Mouse (Mus musculus) forebrain, embryonic 16.5 days (tissue): ENCODE data around the gene Thoc6. TPM values are rescaled to one million over a fixed set of nuclear protein-coding genes. Genes with fewer than 3 reads are reported as not detected.

Experiments used
- ATAC-seq: fragments of 200-750 bp; cut with Nextera tagmentation; 2 replicates; pipeline ENCODE4 v1.8.0; 2017; ENCODE audit warnings: mild to moderate bottlenecking, moderate library complexity
- H3K27ac ChIP-seq: fragments of 300-500 bp; sonication (generic); 2 replicates; pipeline ENCODE4 v1.5.1; 2014; ENCODE audit warnings: low read length, control low read depth
- H3K27me3 ChIP-seq: fragments of 300-500 bp; sonication (generic); replicated peaks from 2 replicates; pipeline ENCODE4 v1.6.1; 2014; ENCODE audit warnings: low read length; ENCODE audit not compliant: control insufficient read depth, insufficient read depth
- H3K36me3 ChIP-seq: fragments of 300-500 bp; sonication (generic); 2 replicates; pipeline ENCODE4 v1.6.1; 2014; ENCODE audit not compliant: control insufficient read depth, insufficient read depth
- H3K4me1 ChIP-seq: fragments of 300-500 bp; sonication (generic); replicated peaks from 2 replicates; pipeline ENCODE4 v1.6.1; 2014; ENCODE audit warnings: low read length; ENCODE audit not compliant: control insufficient read depth, insufficient read depth
- H3K4me2 ChIP-seq: fragments of 300-500 bp; sonication (generic); 2 replicates; pipeline ENCODE4 v1.6.1; 2014; ENCODE audit warnings: mild to moderate bottlenecking, low read length, control low read depth
- H3K4me3 ChIP-seq: fragments of 300-500 bp; sonication (generic); replicated peaks from 2 replicates; pipeline ENCODE4 v1.5.1; 2014; ENCODE audit warnings: mild to moderate bottlenecking, low read length, control low read depth
- H3K9ac ChIP-seq: fragments of 300-500 bp; sonication (generic); replicated peaks from 2 replicates; pipeline ENCODE4 v1.6.1; 2014; ENCODE audit warnings: low read depth, low read length, control low read depth
- H3K9me3 ChIP-seq: fragments of 300-500 bp; sonication (generic); 2 replicates; pipeline ENCODE4 v1.6.1; 2016; ENCODE audit warnings: low read length; ENCODE audit not compliant: control insufficient read depth
- WGBS: fragments of 180-500 bp; shearing (Covaris S2); extraction: QIAGEN DNeasy Blood & Tissue Kit; methylation state at CpG from one replicate; pipeline ENCODE4 v1.1.7; 2014; 5-methylcytosine and 5-hydroxymethylcytosine counted together
- polyA plus RNA-seq: library from polyadenylated mRNA; unstranded; fragments of >200 nt; fragmentation: Nextera tagmentation; extraction: Ambion mirVana; gene quantifications from 2 replicates; pipeline ENCODE4 v1.2.1, GENCODE M21; 2015

Thoc6 gene
- polyA plus RNA-seq, 1 experiment from 2014 or later, result 40.1 TPM

DNA sequence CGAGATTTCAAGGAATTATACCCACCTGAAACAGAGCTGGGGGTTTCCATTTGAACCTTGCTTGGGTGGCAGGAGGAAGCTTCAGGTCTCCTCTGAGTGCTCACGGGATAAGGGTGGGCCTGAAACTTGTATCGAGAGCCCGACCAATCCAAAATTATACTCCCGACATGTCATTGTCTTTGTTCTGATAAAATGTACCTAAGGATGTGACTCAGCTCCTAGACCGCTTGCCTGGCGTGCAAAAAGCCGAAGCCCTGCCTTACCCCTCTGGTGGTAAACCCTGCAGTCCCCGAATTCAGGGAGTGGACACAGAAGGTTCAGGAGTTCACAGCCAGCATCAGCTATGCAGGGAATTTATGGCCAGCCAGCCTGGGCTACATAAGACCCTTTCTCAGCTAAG is 6.7 kb upstream of the Thoc6 start:
- H3K9ac ChIP-seq, result no peak overlapping the region
- no peaks in the 10 kb centered on the region for H3K9me3 ChIP-seq
- peaks cover 24% of the 10 kb centered on the region for H3K4me1 ChIP-seq
- H3K4me2 ChIP-seq, result no peak overlapping the region
- WGBS, result 82% methylated on average over 9 of the region's 9 CpGs
- peaks cover 44% of the 10 kb centered on the region for H3K27me3 ChIP-seq
- no peak overlapping the region for H3K4me3 ChIP-seq
- no peaks in the 10 kb centered on the region for H3K36me3 ChIP-seq
- no peak overlapping the region for H3K27ac ChIP-seq
- ATAC-seq, result no peak

DNA sequence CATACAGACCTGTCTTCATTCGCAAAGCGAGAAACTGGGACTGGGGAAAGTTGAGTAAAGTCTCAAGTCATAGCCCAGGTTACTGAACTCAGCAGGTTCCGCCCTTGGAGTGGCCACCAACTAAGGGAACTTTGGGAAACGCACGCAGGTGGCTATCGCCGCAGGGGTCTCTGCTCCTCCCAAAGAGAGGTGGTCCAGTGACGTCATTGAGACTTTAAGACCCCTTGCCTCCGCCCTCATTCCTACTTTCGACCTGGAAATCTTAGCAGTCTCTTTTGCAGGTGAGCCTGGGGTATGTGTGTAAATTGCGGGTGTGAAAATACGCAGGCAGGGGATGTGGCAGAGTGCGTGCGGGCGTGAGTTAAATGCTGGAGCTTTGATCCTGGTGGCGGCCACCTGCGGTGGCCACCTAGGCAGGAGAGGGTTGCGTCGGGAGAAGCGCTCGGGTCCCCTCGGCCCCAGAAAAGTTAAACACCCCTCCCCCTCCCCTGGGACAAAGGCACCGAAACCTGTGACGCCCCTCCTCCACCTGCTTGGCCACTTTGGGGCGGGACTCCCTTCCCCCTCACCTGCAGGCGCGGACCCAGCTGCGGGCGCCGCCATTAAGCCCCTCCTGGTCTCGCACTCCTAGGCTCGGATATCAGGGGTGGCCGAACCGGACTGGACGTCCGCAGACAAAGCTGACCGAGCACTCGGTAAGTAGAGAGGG is 5.6 kb upstream of the Thoc6 start, which contains the start of gene Cldn6:
Gene Cldn6 (plus strand): TSS at position 123 of the 709 bp plus-strand sequence.
- H3K4me3 ChIP-seq, result peak within 1 kb of the TSS; percentile 4; the same call in 1 of the 2 replicates
- no peaks in the 10 kb centered on the region for H3K9me3 ChIP-seq
- H3K27me3 ChIP-seq, result peaks cover 44% of the 10 kb centered on the region
- H3K36me3 ChIP-seq, result no peaks in the 10 kb centered on the region
- H3K4me2 ChIP-seq, result peak within 1 kb of the TSS; percentile 28; the same call in 1 of the 2 replicates
- no peak within 1 kb of the TSS for H3K27ac ChIP-seq
- no peak within 1 kb of the TSS for H3K9ac ChIP-seq
- 2% methylated on average over 38 of the region's 38 CpGs for WGBS
- H3K4me1 ChIP-seq, result peaks cover 30% of the 10 kb centered on the region
- ATAC-seq, result no peak

DNA sequence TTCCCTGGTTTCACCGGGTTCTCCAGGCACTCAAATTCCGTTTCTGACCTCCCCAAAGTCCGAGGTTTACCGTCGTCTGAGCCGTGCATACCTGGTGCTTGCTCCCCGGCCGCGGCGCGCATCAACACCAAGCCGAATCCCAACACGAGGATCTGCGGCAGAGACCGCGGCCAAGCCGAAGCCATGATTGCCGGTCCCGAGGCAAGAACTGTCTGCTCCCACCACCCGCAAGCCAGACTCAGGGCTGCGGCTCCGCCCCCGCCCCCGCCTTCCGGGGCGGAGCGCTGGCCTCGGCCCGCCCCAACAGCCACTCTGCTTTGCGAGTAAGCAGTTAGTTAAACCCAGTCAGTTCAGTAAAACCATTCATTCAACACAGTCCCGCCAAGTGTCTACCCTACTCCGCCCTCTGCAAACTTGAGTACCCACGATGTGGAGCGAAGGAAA is 3.6 kb upstream of the Thoc6 start, which contains the start of gene Tnfrsf12a:
Gene Tnfrsf12a (minus strand): TSS at position 233 of the 444 bp plus-strand sequence.
- Histone ChIP-seq H3K27me3 (peaks cover 41% of the 10 kb centered on the region), H3K9ac (peak within 1 kb of the TSS; percentile 59), H3K4me1 (peaks cover 34% of the 10 kb centered on the region), H3K9me3 (no peaks in the 10 kb centered on the region), H3K36me3 (no peaks in the 10 kb centered on the region), H3K27ac (no peak within 1 kb of the TSS), H3K4me3 (peak within 1 kb of the TSS; percentile 58), H3K4me2 (peak within 1 kb of the TSS; percentile 90)
- WGBS, result under 1% methylated on average over 34 of the region's 34 CpGs
- ATAC-seq, result peak; percentile 29; the same call in 1 of the 2 replicates

DNA sequence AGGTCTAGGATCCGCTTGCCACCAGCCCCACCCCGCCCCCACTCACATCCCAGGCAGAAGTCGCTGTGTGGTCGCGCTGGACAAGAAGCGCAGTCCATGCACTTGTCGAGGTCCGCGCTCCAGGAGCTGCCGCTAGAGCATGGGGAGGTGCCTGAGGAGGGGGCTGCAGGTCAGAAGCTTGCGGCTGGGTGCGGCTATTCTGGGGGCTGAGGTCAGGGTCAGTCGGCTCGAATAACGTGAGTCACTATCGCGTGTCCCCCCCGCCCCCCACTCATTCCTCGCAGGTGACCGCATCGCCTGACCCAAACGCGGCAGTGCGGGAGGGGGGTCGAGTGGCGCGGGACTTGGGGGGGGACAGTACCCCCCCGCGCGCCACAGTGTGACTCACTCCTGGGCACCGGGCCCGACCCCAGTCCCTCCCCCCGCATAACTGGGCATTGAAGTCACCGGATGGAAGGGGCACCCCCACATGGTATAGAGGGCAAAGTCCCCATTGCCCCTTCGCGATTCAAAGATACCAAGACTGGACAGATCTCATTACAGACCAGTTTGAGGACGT is 2.9 kb upstream of the Thoc6 start:
- ATAC-seq, result no peak
- under 1% methylated on average over 35 of the region's 37 CpGs for WGBS
- peaks cover 41% of the 10 kb centered on the region for H3K27me3 ChIP-seq
- H3K9ac ChIP-seq, result peak overlapping the region; percentile 59
- no peak overlapping the region for H3K27ac ChIP-seq
- no peaks in the 10 kb centered on the region for H3K9me3 ChIP-seq
- H3K4me1 ChIP-seq, result peaks cover 34% of the 10 kb centered on the region
- peak overlapping the region; percentile 58 for H3K4me3 ChIP-seq
- H3K36me3 ChIP-seq, result no peaks in the 10 kb centered on the region
- peak overlapping the region; percentile 90 for H3K4me2 ChIP-seq

DNA sequence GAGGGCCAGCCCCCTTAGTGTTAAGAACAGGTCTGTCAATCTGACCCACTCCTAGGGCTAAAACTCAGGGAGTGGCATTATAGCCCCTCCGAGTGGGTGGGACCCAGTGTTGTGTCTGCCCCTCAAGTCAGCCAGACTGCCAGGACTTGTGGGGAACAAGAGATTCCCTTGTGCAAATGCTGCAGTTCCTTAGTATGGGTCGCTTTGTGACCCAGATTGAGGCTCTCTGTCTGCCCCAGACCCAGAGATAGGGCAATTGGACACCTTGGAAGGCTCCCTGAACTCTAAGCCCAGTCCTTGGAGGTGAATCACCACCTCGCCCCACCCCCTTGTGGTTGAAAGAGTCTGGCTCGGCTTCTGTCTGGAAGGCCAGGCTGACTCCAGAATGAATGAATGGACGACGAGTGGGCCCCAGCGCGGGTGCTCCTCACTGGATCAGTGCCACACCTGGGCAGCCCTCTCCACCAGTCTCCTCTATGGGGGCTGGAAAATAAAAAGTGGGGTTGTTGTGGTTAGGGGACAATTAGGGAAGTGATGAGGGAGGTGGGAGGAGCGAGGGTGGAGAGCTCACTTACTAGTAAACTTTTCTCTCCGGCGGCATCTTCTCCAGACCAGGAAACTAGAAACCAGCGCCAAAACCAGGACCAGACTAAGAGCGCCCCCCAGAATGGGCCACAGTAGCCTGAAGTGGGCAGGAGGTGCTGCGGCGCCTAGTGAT is 2.0 kb upstream of the Thoc6 start:
- 9% methylated on average over 15 of the region's 15 CpGs for WGBS
- no peak overlapping the region for H3K9ac ChIP-seq
- H3K4me1 ChIP-seq, result peaks cover 34% of the 10 kb centered on the region
- peak overlapping the region; percentile 90; the same call in 1 of the 2 replicates for H3K4me2 ChIP-seq
- no peaks in the 10 kb centered on the region for H3K36me3 ChIP-seq
- no peak overlapping the region for H3K27ac ChIP-seq
- no peak overlapping the region for H3K4me3 ChIP-seq
- peaks cover 35% of the 10 kb centered on the region for H3K27me3 ChIP-seq
- ATAC-seq, result no peak
- no peaks in the 10 kb centered on the region for H3K9me3 ChIP-seq

DNA sequence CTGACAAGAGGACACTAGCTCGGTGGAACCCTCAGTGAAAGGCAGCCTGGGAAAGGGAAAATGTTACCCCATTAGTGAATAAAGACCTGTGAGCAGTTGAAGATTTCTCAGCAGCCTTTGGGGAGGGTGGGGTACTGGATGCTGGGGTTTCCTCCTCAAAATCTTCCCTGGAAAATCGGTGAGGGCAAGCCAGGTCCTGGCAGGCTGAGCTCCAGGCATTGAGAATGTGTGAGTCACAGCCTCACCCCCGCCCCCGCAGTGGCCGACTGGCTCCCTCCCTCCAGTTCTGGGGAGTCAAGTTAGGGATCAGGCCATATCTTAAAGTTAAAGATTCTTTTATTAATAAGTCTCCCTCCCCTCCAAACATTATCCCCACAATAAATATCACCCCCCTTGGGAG is 1.4 kb upstream of the Thoc6 start:
- no peak for ATAC-seq
- H3K9me3 ChIP-seq, result no peaks in the 10 kb centered on the region
- H3K4me2 ChIP-seq, result no peak overlapping the region
- peaks cover 34% of the 10 kb centered on the region for H3K4me1 ChIP-seq
- peaks cover 29% of the 10 kb centered on the region for H3K27me3 ChIP-seq
- H3K9ac ChIP-seq, result no peak overlapping the region
- H3K36me3 ChIP-seq, result no peaks in the 10 kb centered on the region
- H3K27ac ChIP-seq, result no peak overlapping the region
- no peak overlapping the region for H3K4me3 ChIP-seq
- WGBS, result 38% methylated on average over 5 of the region's 5 CpGs

DNA sequence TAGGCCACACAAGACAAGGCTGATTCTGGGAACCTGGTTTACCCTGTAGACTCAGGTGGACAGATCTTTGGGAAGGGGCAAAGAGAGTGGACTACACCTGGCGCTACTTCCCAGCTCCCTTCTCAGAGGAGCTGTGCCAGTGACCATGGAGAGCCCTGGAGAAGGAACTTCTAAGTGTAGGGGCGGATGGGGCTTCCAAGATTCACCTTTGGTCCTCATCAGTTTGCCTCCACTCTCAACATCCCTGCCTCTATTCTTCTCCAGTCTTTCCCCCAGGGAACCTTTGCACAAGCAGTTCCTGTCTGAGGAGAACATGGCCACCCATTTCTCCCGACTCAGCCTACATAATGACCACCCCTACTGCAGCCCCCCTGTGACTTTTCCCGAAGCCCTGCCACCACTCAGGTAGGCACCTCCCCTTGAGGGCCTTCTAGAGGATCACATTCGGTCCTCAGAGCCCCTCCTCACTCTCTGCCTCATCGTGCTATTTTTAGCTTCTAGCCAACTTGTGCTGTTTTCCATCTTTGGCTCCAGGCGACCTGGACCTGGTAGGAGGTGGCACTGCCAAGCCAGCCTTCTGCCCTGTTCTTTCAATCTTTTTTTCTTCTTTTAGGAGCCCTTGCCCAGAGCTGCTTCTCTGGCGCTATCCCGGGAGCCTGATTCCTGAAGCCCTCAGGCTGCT is 730 bp upstream of the Thoc6 start:
- Histone ChIP-seq H3K9ac (peak overlapping the region; percentile 82), H3K27me3 (peaks cover 21% of the 10 kb centered on the region), H3K4me2 (peak overlapping the region; percentile 79), H3K4me3 (peak overlapping the region; percentile 80), H3K4me1 (peaks cover 32% of the 10 kb centered on the region), H3K9me3 (no peaks in the 10 kb centered on the region), H3K36me3 (no peaks in the 10 kb centered on the region), H3K27ac (no peak overlapping the region)
- ATAC-seq, result no peak
- WGBS, result 36% methylated on average over 9 of the region's 9 CpGs

DNA sequence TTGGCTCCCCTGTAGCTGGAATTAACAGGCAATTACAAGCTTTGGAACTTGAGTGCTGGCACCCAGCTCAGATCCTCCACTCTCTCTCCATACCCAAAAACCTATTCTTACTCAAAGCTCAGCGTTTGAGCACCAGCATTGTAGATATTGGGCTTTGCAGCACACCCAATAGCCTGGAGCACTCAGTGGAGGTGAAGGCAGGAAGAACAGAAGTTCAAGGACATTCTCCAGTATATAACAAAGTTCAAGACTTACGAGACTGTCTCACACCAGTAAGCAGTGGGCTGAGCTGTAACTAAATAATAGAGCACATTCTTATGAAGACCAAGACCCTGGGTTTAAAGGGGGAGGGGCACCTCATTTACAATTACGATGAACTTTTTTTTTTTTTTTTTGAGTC is 921 bp downstream of the Thoc6 start:
- Histone ChIP-seq H3K9me3 (no peaks in the 10 kb centered on the region), H3K4me3 (peak overlapping the region; percentile 80), H3K9ac (no peak overlapping the region), H3K4me2 (peak overlapping the region; percentile 79), H3K4me1 (peaks cover 30% of the 10 kb centered on the region), H3K36me3 (no peaks in the 10 kb centered on the region; the same call in 1 of the 2 replicates), H3K27ac (no peak overlapping the region), H3K27me3 (peaks cover 9% of the 10 kb centered on the region; the same call in 1 of the 2 replicates)
- no peak for ATAC-seq
- 64% methylated on average over 3 of the region's 3 CpGs for WGBS
